8 mouse cellular contexts compared by ENCODE assay signal in the genomic region with DNA sequence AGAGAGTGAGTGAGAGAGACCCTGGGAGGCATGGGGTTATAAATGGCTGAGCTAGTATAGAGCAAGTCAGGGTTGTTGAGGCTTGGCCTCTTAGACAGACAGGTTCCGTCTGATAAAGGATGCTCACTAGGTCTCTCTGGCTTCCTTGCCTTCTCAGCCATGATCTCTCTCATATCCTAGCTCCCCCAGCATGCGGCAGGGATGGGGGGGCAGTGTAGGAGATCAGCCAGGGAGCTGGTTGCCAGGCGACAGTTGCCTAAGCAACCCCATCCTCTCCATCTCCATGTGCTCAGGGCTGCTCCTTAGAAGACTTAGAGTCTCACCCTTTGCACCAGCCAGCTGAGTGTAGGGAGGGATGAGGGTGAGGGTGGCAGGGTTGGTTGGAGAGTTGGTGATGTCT. TPM values are rescaled to one million over a fixed set of nuclear protein-coding genes. Genes with fewer than 3 reads are reported as not detected.
DNase-seq lines count a peak whose midpoint lies in the region; TF ChIP-seq lines count a peak whose summit lies in the region.

No protein-coding gene starts in this region.

- no peak for TF ChIP-seq POLR2A in MEL (IDR thresholded peaks at IDR 0.05; ENCODE audit: control insufficient read depth in 1 of 2, insufficient read depth in 1 of 2, low read depth in 1 of 2, low read length in 2 of 2, poor library complexity in 1 of 2)

- no peak for TF ChIP-seq RAD21 in MEL (IDR thresholded peaks at IDR 0.05; ENCODE audit: low read depth, low read length)

- no peaks in the 10 kb centered on the region for H3K27me3 ChIP-seq in MEL (ENCODE audit: control insufficient read depth in 1 of 2, insufficient read depth in 2 of 2, low read length in 2 of 2)

- H3K36me3 ChIP-seq in MEL (ENCODE audit: control insufficient read depth in 1 of 2, insufficient read depth in 2 of 2, low read length in 2 of 2): peaks cover 15 to 28% of the 10 kb centered on the region in 2 experiments

- peaks cover 73% of the 10 kb centered on the region for H3K79me2 ChIP-seq in MEL (ENCODE audit: control insufficient read depth, insufficient read depth, low read length, poor library complexity)

- no peaks in the 10 kb centered on the region for H3K9me3 ChIP-seq in MEL (replicated peaks; ENCODE audit: insufficient read depth, low read length)

- peaks cover 19 to 33% of the 10 kb centered on the region in 2 experiments for H3K4me1 ChIP-seq in MEL (ENCODE audit: control insufficient read depth in 1 of 2, insufficient read depth in 2 of 2, low read length in 2 of 2)

- H3K4me3 ChIP-seq in MEL (ENCODE audit: control insufficient read depth in 1 of 2, insufficient read depth in 1 of 2, low read depth in 2 of 2, low read length in 2 of 2): no peak overlapping the region

- TF ChIP-seq CTCF in MEL (IDR thresholded peaks at IDR 0.05 in 2 of 3, conservative IDR thresholded peaks at IDR 0.05 in 1 of 3; ENCODE audit: control insufficient read depth in 1 of 3, insufficient read depth in 1 of 3, low read depth in 2 of 3, low read length in 3 of 3, poor library complexity in 1 of 3, severe bottlenecking in 1 of 3): no peak

- TF ChIP-seq EP300 in MEL (IDR thresholded peaks at IDR 0.05; ENCODE audit: low read depth in 1 of 2, low read length in 2 of 2): no peak

- intact Hi-C loops in left cerebral cortex, postnatal 10 days (cut with DNase I): no loop called here
- intact Hi-C loops in gastrocnemius, postnatal 36 days (cut with DNase I): no loop called here

- no peak overlapping the region for H3K9ac ChIP-seq in MEL (ENCODE audit: control insufficient read depth, low read depth, low read length, poor library complexity, severe bottlenecking)

- no peak for DNase-seq in MEL (ENCODE audit: low read depth, low spot score)
- DNase-seq in cerebellum, adult 18-20 months: peak; percentile 81 to 85
- peak; percentile 77 to 88 for DNase-seq in frontal cortex, postnatal 14 days (ENCODE audit: low spot score in 2 of 2)
- DNase-seq in left cerebral cortex, postnatal 10 days (ENCODE audit: extremely low spot score in 1 of 2, low spot score in 2 of 2): peak; percentile 82 to 86
- peak; percentile 57 for DNase-seq in retina, embryonic 14.5 days (ENCODE audit: low spot score)
- DNase-seq in adrenal gland, postnatal 10 days: no peak
- DNase-seq in natural killer cell, adult 2 months (ENCODE audit: low spot score in 2 of 2): no peak
- no peak for DNase-seq in gastrocnemius, postnatal 36 days

- H3K27ac ChIP-seq in MEL (ENCODE audit: control insufficient read depth, low read depth, low read length): no peak overlapping the region

TF ChIP-seq in MEL, 35 proteins besides CTCF, POLR2A, EP300 and RAD21:
- TF ChIP-seq POLR2AphosphoS2 (IDR thresholded peaks at IDR 0.05; ENCODE audit: low read length) (no peak), ETS1 (IDR thresholded peaks at IDR 0.05; ENCODE audit: low read depth, low read length) (no peak), MXI1 (IDR thresholded peaks at IDR 0.05; ENCODE audit: low read depth, low read length) (0 out of 2 replicates have a peak, but pooled peaks have one; percentile 9)
TF ChIP-seq in MEL: peak in this region for 1.

RNA-seq across cellular contexts. Expression of gene Mef2d, which starts 9.9 kb away (rescaled TPM):
- total RNA-seq in MEL (2012; rRNA removed): 16.2 and 16.9 TPM in 2 replicates
- polyA plus RNA-seq in MEL (2012; ENCODE audit: insufficient read depth in 1 of 2, insufficient read length in 2 of 2, low read depth in 1 of 2, low replicate concordance in 2 of 2, missing spikeins in 1 of 2): 100 to 1,000 TPM in 1 of 2 experiments, 10 to 100 TPM in 1; 71.4 to 117 TPM
- total RNA-seq in left cerebral cortex, postnatal 10 days (2021): 100 to 1,000 TPM; 149 to 160 TPM
- total RNA-seq in adrenal gland, postnatal 10 days (2021): 10 to 100 TPM; 85.7 to 86.6 TPM
- total RNA-seq in gastrocnemius, postnatal 36 days (2021): 100 to 1,000 TPM; 156 to 174 TPM

Comparison
In these comparisons a context has a peak if more than half of its experiments do, and no peak if none do; other contexts are left out.
1. DNase-seq: peak in cerebellum, adult 18-20 months (2 of 2), frontal cortex, postnatal 14 days (2 of 2), left cerebral cortex, postnatal 10 days (2 of 2) and retina, embryonic 14.5 days (single experiment); none in MEL (single experiment), adrenal gland, postnatal 10 days (single experiment), natural killer cell, adult 2 months (0 of 2) and gastrocnemius, postnatal 36 days (0 of 2).